Mouse (Mus musculus) kidney, embryonic 14.5 days (tissue): ENCODE data around the gene Fosl2. TPM values are rescaled to one million over a fixed set of nuclear protein-coding genes. Genes with fewer than 3 reads are reported as not detected.
A peak's percentile ranks its signal among the peaks of the same experiment; 100 is the strongest.
"Not testable (repeated sequence)": the region's sequence is repeated elsewhere in the genome, so short reads cannot be mapped to it uniquely, and the experiment has no call there.

ENCODE experiments used
- ATAC-seq: fragments of 200-750 bp; cut with Nextera tagmentation; 2 replicates; pipeline ENCODE4 v1.8.0; 2017; ENCODE audit warnings: moderate number of reproducible peaks, mild to moderate bottlenecking, moderate TSS enrichment, moderate library complexity; ENCODE audit not compliant: low FRiP score, low TSS enrichment
- H3K27ac ChIP-seq: fragments of 300-500 bp; sonication (generic); 2 replicates; pipeline ENCODE4 v1.5.1; 2014; ENCODE audit warnings: low read depth, mild to moderate bottlenecking, low read length, moderate library complexity, mixed read lengths
- H3K27me3 ChIP-seq: fragments of 300-500 bp; sonication (generic); 2 replicates; pipeline ENCODE4 v1.6.1; 2014; ENCODE audit warnings: mild to moderate bottlenecking, low read length; ENCODE audit not compliant: control insufficient read depth, insufficient read depth
- H3K36me3 ChIP-seq: fragments of 300-500 bp; sonication (generic); 2 replicates; pipeline ENCODE4 v1.6.1; 2014; ENCODE audit warnings: low read length, mixed read lengths; ENCODE audit not compliant: control insufficient read depth, insufficient read depth
- H3K4me1 ChIP-seq: fragments of 300-500 bp; sonication (generic); 2 replicates; pipeline ENCODE4 v1.6.1; 2014; ENCODE audit warnings: low read length, mixed read lengths; ENCODE audit not compliant: control insufficient read depth, insufficient read depth
- H3K4me2 ChIP-seq: fragments of 300-500 bp; sonication (generic); replicated peaks from 2 replicates; pipeline ENCODE4 v1.6.1; 2014; ENCODE audit warnings: low read depth, mild to moderate bottlenecking, low read length
- H3K4me3 ChIP-seq: fragments of 300-500 bp; sonication (generic); 2 replicates; pipeline ENCODE4 v1.5.1; 2014; ENCODE audit warnings: mild to moderate bottlenecking, low read length
- H3K9ac ChIP-seq: fragments of 300-500 bp; sonication (generic); 2 replicates; pipeline ENCODE4 v1.6.1; 2014; ENCODE audit warnings: low read depth, mild to moderate bottlenecking, low read length, moderate library complexity
- H3K9me3 ChIP-seq: fragments of 300-500 bp; sonication (generic); 2 replicates; pipeline ENCODE4 v1.6.1; 2016; ENCODE audit warnings: low read length; ENCODE audit not compliant: control insufficient read depth
- WGBS: fragments of 180-500 bp; shearing (Covaris S2); extraction: QIAGEN DNeasy Blood & Tissue Kit; methylation state at CpG from one replicate; pipeline ENCODE4 v1.1.7; 2014; 5-methylcytosine and 5-hydroxymethylcytosine counted together
- polyA plus RNA-seq: library from polyadenylated mRNA; unstranded; fragments of >200 nt; fragmentation: Nextera tagmentation; extraction: Ambion mirVana; gene quantifications from 2 replicates; pipeline ENCODE4 v1.2.1, GENCODE M21; 2014

Fosl2 gene
- polyA plus RNA-seq, 1 experiment from 2014 or later = 7.1 TPM

DNA sequence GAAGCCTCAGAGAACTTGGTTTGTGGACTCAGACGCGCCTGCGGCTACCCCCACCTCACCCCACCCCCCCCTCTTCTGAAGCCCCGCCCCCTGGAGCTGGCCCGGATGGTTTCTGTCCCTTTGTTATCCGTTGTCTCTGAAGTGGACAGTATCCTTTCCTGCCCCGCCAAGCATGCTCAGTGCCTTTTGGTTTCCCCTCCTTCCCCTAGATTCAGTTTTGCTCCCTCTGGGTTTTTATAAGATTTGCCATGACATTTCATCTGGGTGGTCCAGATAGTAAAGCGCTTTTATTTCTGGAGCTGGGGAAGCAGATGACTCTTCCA, 17.8 kb downstream of the Fosl2 start:
- H3K9me3 ChIP-seq = no peaks in the 10 kb centered on the region
- no peak overlapping the region for H3K27ac ChIP-seq
- peaks cover 47% of the 10 kb centered on the region for H3K36me3 ChIP-seq
- peaks cover 20% of the 10 kb centered on the region; the same call in 1 of the 2 replicates for H3K4me1 ChIP-seq
- H3K4me3 ChIP-seq = no peak overlapping the region
- no peak for ATAC-seq
- WGBS = 21% methylated on average over 7 of the region's 8 CpGs
- 0 out of 2 replicates have a peak overlapping the region, but pooled peaks have one; percentile 19 for H3K9ac ChIP-seq
- no peaks in the 10 kb centered on the region for H3K27me3 ChIP-seq
- H3K4me2 ChIP-seq = no peak overlapping the region; the same call in 1 of the 2 replicates

DNA sequence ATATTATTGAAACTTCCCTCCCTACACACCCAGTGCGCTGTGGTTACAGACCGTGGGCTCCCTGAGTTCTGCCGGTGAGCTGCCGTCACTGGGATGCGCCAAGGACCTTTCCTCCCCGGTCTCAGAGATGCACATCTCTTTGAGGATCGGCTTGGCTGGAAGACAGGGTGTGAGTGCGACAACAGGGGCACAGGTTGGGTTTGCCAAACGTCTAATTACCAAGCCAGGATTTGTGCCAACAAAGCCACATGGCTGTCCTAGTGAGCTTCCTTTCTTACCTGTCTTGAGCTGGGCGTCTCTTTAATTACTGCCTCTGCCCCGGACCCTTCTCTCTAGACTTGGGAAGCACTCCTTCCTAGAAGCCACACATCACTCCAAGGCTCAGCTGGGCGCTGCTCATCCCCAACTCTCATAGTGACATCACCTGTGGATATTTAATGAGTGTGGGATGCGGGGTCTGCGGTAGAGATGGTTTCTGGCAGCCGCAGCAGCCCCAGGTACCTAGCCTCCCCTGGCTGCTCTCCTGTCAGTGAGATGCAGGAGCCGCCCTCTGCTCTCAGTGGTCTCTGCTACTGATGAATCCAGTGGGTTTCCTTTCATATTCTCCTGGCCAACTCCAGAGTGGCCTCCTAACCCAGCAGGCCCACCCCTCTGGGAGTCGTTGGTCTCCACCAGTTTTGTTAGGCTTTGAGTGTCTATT, 18.3 kb downstream of the Fosl2 start:
- WGBS = 72% methylated on average over 17 of the region's 17 CpGs
- Histone ChIP-seq H3K27me3 (no peaks in the 10 kb centered on the region), H3K4me1 (peaks cover 20% of the 10 kb centered on the region; the same call in 1 of the 2 replicates), H3K27ac (no peak overlapping the region), H3K9ac (0 out of 2 replicates have a peak overlapping the region, but pooled peaks have one; percentile 19), H3K4me2 (no peak overlapping the region), H3K36me3 (peaks cover 42% of the 10 kb centered on the region), H3K4me3 (no peak overlapping the region), H3K9me3 (no peaks in the 10 kb centered on the region)
- ATAC-seq = no peak

DNA sequence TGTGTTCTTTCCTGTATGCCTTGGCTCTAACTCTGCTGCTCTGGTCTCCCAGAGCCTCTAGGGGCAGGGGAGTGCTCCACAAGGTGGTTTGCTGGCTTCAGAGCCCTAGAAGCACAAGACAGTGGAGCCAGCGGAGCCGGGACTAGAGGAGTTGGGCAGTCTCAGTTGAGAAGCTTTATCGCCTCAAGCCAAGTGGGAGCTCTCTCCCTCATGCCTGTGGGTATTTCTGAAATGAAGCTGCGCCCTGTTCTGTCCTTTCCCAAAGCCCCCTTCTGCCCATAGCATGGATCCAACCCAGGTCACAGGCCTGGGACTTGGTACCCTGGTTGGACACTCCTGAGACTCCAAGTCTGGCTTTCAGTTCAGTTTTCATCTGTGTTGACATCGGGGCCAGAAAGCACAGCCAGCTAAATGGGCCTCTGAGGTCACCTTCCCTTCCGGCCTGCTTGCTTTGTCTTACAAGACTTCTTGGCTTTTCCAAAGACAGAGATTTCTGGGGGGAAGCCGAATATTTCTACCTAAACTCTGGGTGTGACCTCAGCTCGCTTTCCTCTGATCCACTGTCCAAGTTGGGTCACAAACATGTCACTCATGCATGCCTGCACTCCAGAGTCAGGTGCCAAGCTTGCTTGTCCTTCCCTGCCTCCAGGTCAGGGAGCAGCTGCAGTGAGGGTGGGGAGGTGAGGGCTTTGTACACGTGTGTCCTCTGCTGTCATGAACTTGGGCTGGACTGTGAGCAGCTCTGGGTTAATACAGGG, 19.5 kb downstream of the Fosl2 start:
- no peak for ATAC-seq
- Histone ChIP-seq H3K4me1 (peaks cover 20% of the 10 kb centered on the region; the same call in 1 of the 2 replicates), H3K27ac (no peak overlapping the region), H3K4me3 (no peak overlapping the region), H3K36me3 (peaks cover 33% of the 10 kb centered on the region), H3K27me3 (no peaks in the 10 kb centered on the region), H3K9ac (no peak overlapping the region), H3K4me2 (no peak overlapping the region), H3K9me3 (no peaks in the 10 kb centered on the region)
- WGBS = 66% methylated on average over 9 of the region's 9 CpGs

DNA sequence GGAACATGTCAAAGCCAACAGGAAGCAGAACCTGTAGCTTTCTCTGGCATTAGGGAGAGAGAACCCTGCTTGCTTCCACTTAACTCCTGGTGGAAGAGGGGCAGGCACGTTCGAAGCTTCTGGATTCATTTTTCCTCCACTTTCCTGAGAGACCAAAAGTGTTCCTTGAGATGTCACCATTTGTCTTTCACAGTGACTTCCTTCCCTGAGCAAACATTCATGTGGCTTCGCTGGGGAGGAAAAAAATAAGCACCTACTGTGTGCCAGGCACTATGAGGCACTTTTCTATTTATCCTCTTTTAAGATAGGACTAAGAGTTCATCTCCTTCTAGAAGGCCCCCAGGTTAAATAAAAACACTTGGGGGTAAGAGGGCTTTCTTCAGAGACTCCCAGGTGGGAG, 20.3 kb downstream of the Fosl2 start:
- Histone ChIP-seq H3K9ac (no peak overlapping the region), H3K9me3 (no peaks in the 10 kb centered on the region), H3K4me2 (no peak overlapping the region), H3K27ac (no peak overlapping the region), H3K4me1 (peaks cover 20% of the 10 kb centered on the region; the same call in 1 of the 2 replicates), H3K36me3 (peaks cover 28% of the 10 kb centered on the region), H3K27me3 (no peaks in the 10 kb centered on the region), H3K4me3 (no peak overlapping the region)
- no peak for ATAC-seq
- WGBS = 82% methylated on average over 3 of the region's 3 CpGs

DNA sequence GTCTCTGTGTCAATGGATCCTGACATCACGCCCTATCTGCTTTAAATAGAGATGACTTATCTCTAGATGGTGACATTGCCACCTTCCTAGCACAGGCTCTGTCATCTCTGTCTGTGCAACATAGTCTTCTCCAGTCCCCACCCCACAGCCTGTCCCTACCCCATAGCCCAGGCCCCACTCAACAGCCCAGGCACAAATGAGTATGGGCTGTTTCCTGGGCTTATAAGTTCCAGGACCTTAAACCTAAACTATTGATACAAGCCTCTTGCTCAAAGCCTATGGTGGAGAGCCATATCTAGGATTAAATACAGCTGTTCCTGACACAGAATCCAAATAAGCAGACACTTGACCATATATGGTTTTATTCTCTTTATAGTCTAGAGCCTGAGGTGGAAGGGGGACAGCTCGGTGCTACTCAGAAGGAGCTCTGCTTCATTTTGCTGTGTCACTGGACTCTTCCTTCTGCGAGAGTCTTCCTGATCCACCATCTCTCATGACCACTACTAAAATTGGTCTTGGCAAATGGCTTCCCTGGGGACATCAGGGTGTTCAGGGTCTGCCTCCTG, 28.0 kb downstream of the Fosl2 start:
- 76% methylated on average over 3 of the region's 3 CpGs for WGBS

DNA sequence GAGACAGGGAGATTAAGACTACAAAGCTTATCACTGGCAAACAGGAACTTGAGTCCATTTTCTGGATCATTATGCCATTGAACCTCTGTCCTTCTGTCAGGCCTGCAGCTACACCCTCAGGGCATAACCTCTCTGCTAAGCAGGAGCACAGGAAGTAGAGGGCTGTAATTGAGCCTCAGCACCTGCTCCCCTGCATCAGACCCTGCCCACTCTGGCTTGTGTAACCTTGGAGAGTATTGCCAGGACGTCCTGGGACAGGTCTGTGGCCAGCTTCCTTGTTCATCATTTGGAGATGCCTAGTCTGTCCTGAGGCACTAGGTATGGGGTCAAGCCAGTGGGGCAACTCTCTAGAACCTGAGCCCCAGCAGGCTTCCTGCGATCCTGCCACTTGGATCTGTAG, 36.6 kb downstream of the Fosl2 start:
- Histone ChIP-seq H3K4me1 (no peaks in the 10 kb centered on the region), H3K27me3 (no peaks in the 10 kb centered on the region), H3K4me2 (no peak overlapping the region), H3K4me3 (no peak overlapping the region), H3K36me3 (no peaks in the 10 kb centered on the region), H3K9me3 (no peaks in the 10 kb centered on the region), H3K9ac (no peak overlapping the region), H3K27ac (no peak overlapping the region)
- WGBS = 63% methylated on average over 2 of the region's 2 CpGs
- no peak for ATAC-seq

More for the DNA sequence above, 28.0 kb downstream of the Fosl2 start:
- Histone ChIP-seq H3K4me1 (no peaks in the 10 kb centered on the region), H3K27me3 (no peaks in the 10 kb centered on the region), H3K27ac (no peak overlapping the region), H3K9ac (no peak overlapping the region), H3K4me3 (no peak overlapping the region), H3K36me3 (no peaks in the 10 kb centered on the region), H3K4me2 (no peak overlapping the region), H3K9me3 (no peaks in the 10 kb centered on the region)
- no peak for ATAC-seq

DNA sequence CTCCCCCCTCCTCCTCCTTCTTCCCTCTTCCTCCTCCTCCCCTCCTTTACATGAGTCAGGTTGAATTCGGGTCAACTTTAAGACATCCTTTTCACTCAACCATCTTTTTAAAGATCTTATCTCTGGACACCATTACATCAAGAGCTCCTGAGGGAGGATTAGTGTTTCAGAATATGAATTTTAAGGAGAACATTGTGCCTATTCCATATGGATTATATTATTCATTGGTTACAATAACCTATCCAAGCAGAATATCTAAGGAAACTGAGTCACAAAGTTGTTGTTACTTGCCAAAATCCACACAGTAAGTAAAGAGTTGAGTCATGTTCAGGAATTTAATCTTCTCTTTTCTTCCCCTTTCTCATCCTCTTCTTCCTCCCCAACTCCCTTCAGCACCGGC, 41.2 kb downstream of the Fosl2 start:
- H3K4me2 ChIP-seq = no peak overlapping the region
- no peak for ATAC-seq
- 74% methylated on average over 2 of the region's 2 CpGs for WGBS
- H3K9me3 ChIP-seq = no peaks in the 10 kb centered on the region
- no peak overlapping the region for H3K4me3 ChIP-seq
- H3K36me3 ChIP-seq = no peaks in the 10 kb centered on the region
- no peaks in the 10 kb centered on the region for H3K4me1 ChIP-seq
- no peaks in the 10 kb centered on the region for H3K27me3 ChIP-seq
- H3K9ac ChIP-seq = no peak overlapping the region
- no peak overlapping the region for H3K27ac ChIP-seq

DNA sequence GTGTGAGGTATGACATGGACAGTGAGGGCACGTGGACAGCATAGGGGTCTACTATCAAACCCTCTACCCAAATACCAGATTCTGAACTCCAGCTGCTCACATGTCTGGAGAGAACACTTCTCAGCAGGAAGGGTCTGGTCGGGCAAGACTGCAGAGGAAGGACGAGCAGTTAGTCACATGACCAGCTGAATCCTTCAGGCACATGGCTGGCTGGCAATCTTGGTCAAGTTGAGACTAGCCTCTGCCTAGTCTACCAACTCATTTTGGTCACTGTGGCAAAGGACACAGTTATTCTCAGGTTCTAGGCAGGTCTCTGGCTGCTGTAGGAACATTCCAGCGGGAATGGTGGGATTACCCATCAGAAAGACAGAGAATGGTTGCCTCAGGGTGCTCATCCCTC, 42.1 kb downstream of the Fosl2 start:
- Histone ChIP-seq H3K4me1 (no peaks in the 10 kb centered on the region), H3K9me3 (no peaks in the 10 kb centered on the region), H3K4me3 (no peak overlapping the region), H3K27ac (no peak overlapping the region), H3K4me2 (no peak overlapping the region), H3K36me3 (no peaks in the 10 kb centered on the region), H3K27me3 (no peaks in the 10 kb centered on the region), H3K9ac (no peak overlapping the region)
- 80% methylated on average over 4 of the region's 4 CpGs for WGBS
- ATAC-seq = no peak

DNA sequence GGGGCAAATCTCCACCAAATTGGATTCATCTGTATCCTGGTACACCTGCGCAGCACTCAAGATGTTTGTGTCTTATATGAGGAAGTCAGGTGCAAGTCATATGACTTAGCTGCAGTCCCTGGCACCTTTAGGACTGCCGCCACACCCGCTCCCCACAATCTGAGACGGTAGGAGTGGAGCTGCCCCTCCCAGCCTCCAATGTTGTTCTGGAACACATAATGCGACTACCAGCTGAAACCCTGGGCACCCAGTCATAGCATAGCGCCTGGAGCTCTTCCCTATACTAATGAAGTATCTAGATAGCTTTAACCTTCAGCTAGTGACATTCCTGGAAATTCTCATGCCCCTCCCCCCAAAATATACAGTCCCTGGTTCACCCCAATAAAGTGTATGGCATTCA, 43.1 kb downstream of the Fosl2 start:
- H3K4me3 ChIP-seq, H3K9ac ChIP-seq, H3K4me2 ChIP-seq, H3K4me1 ChIP-seq, H3K36me3 ChIP-seq, H3K27ac ChIP-seq, ATAC-seq, H3K27me3 ChIP-seq, H3K9me3 ChIP-seq: not testable (repeated sequence)
- WGBS = 76% methylated on average over 5 of the region's 6 CpGs
